Mouse (Mus musculus) embryonic facial prominence, embryonic 14.5 days (tissue): ENCODE data around the gene Gm7903. TPM values are rescaled to one million over a fixed set of nuclear protein-coding genes. Genes with fewer than 3 reads are reported as not detected.
"Not testable (repeated sequence)": the region's sequence is repeated elsewhere in the genome, so short reads cannot be mapped to it uniquely, and the experiment has no call there.

Experiments
- ATAC-seq: fragments of 200-750 bp; cut with Nextera tagmentation; 2 replicates; pipeline ENCODE4 v1.8.0; 2017; ENCODE audit warnings: low read depth, moderate number of reproducible peaks, moderate TSS enrichment
- DNase-seq: peaks from one replicate; pipeline ENCODE4 v3.0.0-alpha.2; 2015; ENCODE audit warnings: low spot score
- H3K27ac ChIP-seq: fragments of 300-500 bp; sonication (generic); replicated peaks from 2 replicates; pipeline ENCODE4 v1.5.1; 2014; ENCODE audit warnings: low read depth, mild to moderate bottlenecking, low read length, moderate library complexity
- H3K27me3 ChIP-seq: fragments of 300-500 bp; sonication (generic); replicated peaks from 2 replicates; pipeline ENCODE4 v1.6.1; 2014; ENCODE audit warnings: low read length; ENCODE audit not compliant: control insufficient read depth, insufficient read depth
- H3K36me3 ChIP-seq: fragments of 300-500 bp; sonication (generic); 2 replicates; pipeline ENCODE4 v1.6.1; 2014; ENCODE audit warnings: low read length, mixed read lengths; ENCODE audit not compliant: control insufficient read depth, insufficient read depth
- H3K4me1 ChIP-seq: fragments of 300-500 bp; sonication (generic); 2 replicates; pipeline ENCODE4 v1.6.1; 2014; ENCODE audit warnings: antibody characterized with exemption, low read length; ENCODE audit not compliant: control insufficient read depth, insufficient read depth
- H3K4me2 ChIP-seq: fragments of 300-500 bp; sonication (generic); 2 replicates; pipeline ENCODE4 v1.6.1; 2014; ENCODE audit warnings: low read depth, mild to moderate bottlenecking, low read length, moderate library complexity, mixed read lengths
- H3K4me3 ChIP-seq: fragments of 300-500 bp; sonication (generic); 2 replicates; pipeline ENCODE4 v1.5.1; 2014; ENCODE audit warnings: low read depth, mild to moderate bottlenecking, low read length
- H3K9ac ChIP-seq: fragments of 300-500 bp; sonication (generic); 2 replicates; pipeline ENCODE4 v1.6.1; 2014; ENCODE audit warnings: low read depth, mild to moderate bottlenecking, low read length, moderate library complexity, mixed read lengths
- H3K9me3 ChIP-seq: fragments of 300-500 bp; sonication (generic); 2 replicates; pipeline ENCODE4 v1.6.1; 2016; ENCODE audit warnings: low read length; ENCODE audit not compliant: control insufficient read depth
- WGBS: fragments of 180-500 bp; shearing (Covaris S2); extraction: QIAGEN DNeasy Blood & Tissue Kit; methylation state at CpG from one replicate; pipeline ENCODE4 v1.1.7; 2014; 5-methylcytosine and 5-hydroxymethylcytosine counted together
- polyA plus RNA-seq: library from polyadenylated mRNA; unstranded; fragments of >200 nt; fragmentation: Nextera tagmentation; extraction: Ambion mirVana; gene quantifications from 2 replicates; pipeline ENCODE4 v1.2.1, GENCODE M21; 2014

Gm7903 gene
- not detected in 2 replicates for polyA plus RNA-seq

- not testable (repeated sequence) for H3K4me3 ChIP-seq, H3K27ac ChIP-seq
- no CpG with 5 or more reads among the region's 15 CpGs for WGBS
These were observed at the start of gene Gm7903 for GRCm38 (mm10) chrX:135433535-135433934. TSS of gene Gm7903 (plus strand) at chrX:135433835.

GRCm38 (mm10) chrX:135403578-135403977 lies 30.1 kb upstream of the Gm7903 start:
- ATAC-seq, H3K4me2 ChIP-seq, H3K9me3 ChIP-seq, H3K9ac ChIP-seq, H3K36me3 ChIP-seq, H3K27ac ChIP-seq, H3K4me3 ChIP-seq, H3K27me3 ChIP-seq, DNase-seq, H3K4me1 ChIP-seq: not testable (repeated sequence)
- no CpG with 5 or more reads among the region's 3 CpGs for WGBS

More at GRCm38 (mm10) chrX:135433535-135433934, at the start of gene Gm7903:
- H3K9me3 ChIP-seq, H3K4me2 ChIP-seq, ATAC-seq, H3K4me1 ChIP-seq, H3K36me3 ChIP-seq, DNase-seq, H3K27me3 ChIP-seq, H3K9ac ChIP-seq: not testable (repeated sequence)

GRCm38 (mm10) chrX:135421203-135421602 lies 12.4 kb upstream of the Gm7903 start:
- 25% methylated on average over 3 of the region's 7 CpGs for WGBS
- H3K4me3 ChIP-seq, H3K36me3 ChIP-seq, ATAC-seq, H3K9ac ChIP-seq, H3K27me3 ChIP-seq, H3K27ac ChIP-seq, H3K4me1 ChIP-seq, H3K9me3 ChIP-seq, DNase-seq, H3K4me2 ChIP-seq: not testable (repeated sequence)

GRCm38 (mm10) chrX:135421824-135422223 lies 11.8 kb upstream of the Gm7903 start:
- not testable (repeated sequence) for H3K4me1 ChIP-seq, H3K9ac ChIP-seq, H3K27me3 ChIP-seq, H3K9me3 ChIP-seq, H3K36me3 ChIP-seq, H3K4me3 ChIP-seq, DNase-seq, H3K27ac ChIP-seq, ATAC-seq, H3K4me2 ChIP-seq

- H3K36me3 ChIP-seq, H3K9ac ChIP-seq, ATAC-seq, DNase-seq, H3K4me3 ChIP-seq, H3K27me3 ChIP-seq, H3K4me1 ChIP-seq, H3K4me2 ChIP-seq, H3K9me3 ChIP-seq, H3K27ac ChIP-seq: not testable (repeated sequence)
- WGBS, result no CpG with 5 or more reads among the region's 4 CpGs
These were observed 11.2 kb upstream of the Gm7903 start for GRCm38 (mm10) chrX:135422473-135422872.

- not testable (repeated sequence) for DNase-seq, H3K4me1 ChIP-seq, H3K4me2 ChIP-seq, H3K27me3 ChIP-seq, ATAC-seq, H3K27ac ChIP-seq, H3K36me3 ChIP-seq, H3K4me3 ChIP-seq, H3K9me3 ChIP-seq, H3K9ac ChIP-seq
- WGBS, result no CpG with 5 or more reads among the region's 3 CpGs
These were observed 30.5 kb downstream of the Gm7903 start for GRCm38 (mm10) chrX:135464160-135464559.

- H3K4me1 ChIP-seq, H3K36me3 ChIP-seq, H3K4me3 ChIP-seq, DNase-seq, H3K27me3 ChIP-seq, H3K9ac ChIP-seq, H3K4me2 ChIP-seq, ATAC-seq, H3K27ac ChIP-seq, H3K9me3 ChIP-seq: not testable (repeated sequence)
- no CpG with 5 or more reads among the region's 6 CpGs for WGBS
These were observed 48.3 kb downstream of the Gm7903 start for GRCm38 (mm10) chrX:135481902-135482301.

- H3K4me1 ChIP-seq, H3K36me3 ChIP-seq, H3K4me3 ChIP-seq, H3K9ac ChIP-seq, DNase-seq, H3K4me2 ChIP-seq, ATAC-seq, H3K9me3 ChIP-seq, H3K27me3 ChIP-seq, H3K27ac ChIP-seq: not testable (repeated sequence)
- no CpG with 5 or more reads among the region's 3 CpGs for WGBS
These were observed 49.5 kb downstream of the Gm7903 start for GRCm38 (mm10) chrX:135483183-135483582.
